ENCODE assay signal across 10 mouse cellular contexts in the genomic region with DNA sequence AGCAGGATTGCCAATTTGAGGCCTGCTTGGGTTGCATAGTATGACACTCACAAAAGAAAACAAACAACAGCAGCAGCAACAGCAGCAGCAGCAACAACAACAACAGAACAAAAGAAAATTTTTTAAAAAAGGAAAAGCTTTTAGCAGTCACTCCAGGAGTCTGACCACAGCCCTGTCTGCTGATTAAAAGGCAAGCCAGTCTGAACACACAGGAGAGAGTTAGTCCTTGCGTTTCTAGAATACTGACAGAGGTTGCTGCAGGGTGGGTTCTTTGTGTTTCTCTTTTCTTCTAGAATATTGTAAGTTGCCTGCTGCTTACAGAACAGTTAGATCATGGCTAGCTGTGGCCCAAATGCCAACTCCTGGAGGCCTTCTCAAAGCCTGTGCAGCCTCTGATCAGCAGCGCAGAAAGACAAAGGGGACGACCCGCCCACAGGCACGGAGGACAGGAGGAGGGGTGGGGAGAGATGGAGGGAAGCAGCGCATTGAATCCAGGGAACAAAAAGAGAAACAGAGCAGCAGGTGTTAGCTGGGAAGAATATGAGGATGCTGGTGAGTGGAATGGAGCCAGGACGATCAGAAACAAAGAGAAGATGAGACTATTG. TPM values are rescaled to one million over a fixed set of nuclear protein-coding genes. Genes with fewer than 3 reads are reported as not detected.
DNase-seq lines count a peak whose midpoint lies in the region; ATAC-seq and TF ChIP-seq lines count a peak whose summit lies in the region.
"Had no signal": no experiment of that assay in that cellular context is flagged by ENCODE, and none has a peak within 500 bp of the region (broad histone marks: within the 10 kb centered on the region; RNA-seq: fewer than 3 reads in every experiment).

No protein-coding gene starts in this region.

- DNase-seq in brain, adult 2 months (ENCODE audit: low read depth, low spot score): peak; percentile 39
- DNase-seq in embryo, embryonic 11 days: peak; percentile 65
- peak; percentile 76 for DNase-seq in hindbrain, embryonic 11.5 days (ENCODE audit: low spot score)
- peak; percentile 67 for DNase-seq in midbrain, postnatal 0 days (ENCODE audit: low spot score)
- no peak for DNase-seq in lung, postnatal 25 days (ENCODE audit: low spot score)
- DNase-seq in left cerebral cortex, adult 11 months (ENCODE audit: low spot score): no peak
- DNase-seq in thymus, adult 2 months: no peak
- DNase-seq: cerebellum, adult 8-10 months; liver, embryonic 13.5 days had no signal

- no peak overlapping the region for H3K4me3 ChIP-seq in hindbrain, embryonic 11.5 days (ENCODE audit: low read depth, low read length)
- no peak overlapping the region for H3K4me3 ChIP-seq in midbrain, postnatal 0 days (ENCODE audit: low read depth, low read length)
- no peak overlapping the region for H3K4me3 ChIP-seq in thymus, adult 2 months (ENCODE audit: control insufficient read depth, insufficient read depth, low read length)
- H3K4me3 ChIP-seq: liver, embryonic 13.5 days had no signal

- no peaks in the 10 kb centered on the region for H3K36me3 ChIP-seq in hindbrain, embryonic 11.5 days (ENCODE audit: control insufficient read depth, insufficient read depth, low read length)
- H3K36me3 ChIP-seq in midbrain, postnatal 0 days (ENCODE audit: insufficient read depth, low read length): no peaks in the 10 kb centered on the region
- H3K36me3 ChIP-seq in thymus, adult 2 months (ENCODE audit: control insufficient read depth, insufficient read depth, low read length): no peaks in the 10 kb centered on the region
- H3K36me3 ChIP-seq: liver, embryonic 13.5 days had no signal

- no peak for TF ChIP-seq POLR2A in thymus, adult 2 months (IDR thresholded peaks at IDR 0.05; ENCODE audit: control insufficient read depth, extremely low read depth, insufficient read depth, low read length, poor library complexity)

- 0 out of 2 replicates have a peak overlapping the region, but pooled peaks have one; percentile 1 for H3K4me2 ChIP-seq in hindbrain, embryonic 11.5 days (replicated peaks; ENCODE audit: low read depth, low read length)
- peak overlapping the region; percentile 30; the same call in 1 of the 2 replicates for H3K4me2 ChIP-seq in midbrain, postnatal 0 days (ENCODE audit: low read depth, low read length, poor library complexity, severe bottlenecking)
- H3K4me2 ChIP-seq: liver, embryonic 13.5 days had no signal

- H3K27me3 ChIP-seq in hindbrain, embryonic 11.5 days (ENCODE audit: control insufficient read depth, insufficient read depth, low read length): no peaks in the 10 kb centered on the region
- H3K27me3 ChIP-seq in midbrain, postnatal 0 days (ENCODE audit: insufficient read depth, low read length): no peaks in the 10 kb centered on the region
- H3K27me3 ChIP-seq in thymus, adult 2 months (ENCODE audit: control insufficient read depth, insufficient read depth, low read length): no peaks in the 10 kb centered on the region
- H3K27me3 ChIP-seq: liver, embryonic 13.5 days had no signal

- peak; percentile 86 for ATAC-seq in hindbrain, embryonic 11.5 days (ENCODE audit: low FRiP score)
- ATAC-seq in midbrain, postnatal 0 days (ENCODE audit: low FRiP score): peak; percentile 84
- ATAC-seq: inflammation-experienced regulatory T-cells, adult 6 months had no signal

- no peaks in the 10 kb centered on the region for H3K4me1 ChIP-seq in hindbrain, embryonic 11.5 days (replicated peaks; ENCODE audit: control insufficient read depth, insufficient read depth, low read length)
- peaks cover 5% of the 10 kb centered on the region for H3K4me1 ChIP-seq in midbrain, postnatal 0 days (ENCODE audit: insufficient read depth, low read length)
- no peaks in the 10 kb centered on the region for H3K4me1 ChIP-seq in thymus, adult 2 months (replicated peaks; ENCODE audit: control insufficient read depth, insufficient read depth, low read length)
- H3K4me1 ChIP-seq: liver, embryonic 13.5 days had no signal

- H3K27ac ChIP-seq in hindbrain, embryonic 11.5 days (ENCODE audit: low read depth, low read length): peak overlapping the region; percentile 32
- peak overlapping the region; percentile 51 for H3K27ac ChIP-seq in midbrain, postnatal 0 days (ENCODE audit: low read depth, low read length)
- no peak overlapping the region for H3K27ac ChIP-seq in thymus, adult 2 months (ENCODE audit: control insufficient read depth, insufficient read depth, low read length)
- H3K27ac ChIP-seq: liver, embryonic 13.5 days had no signal

- no peak for TF ChIP-seq CTCF in midbrain, postnatal 0 days (IDR thresholded peaks at IDR 0.05)
- no peak for TF ChIP-seq CTCF in thymus, adult 2 months (IDR thresholded peaks at IDR 0.05; ENCODE audit: borderline replicate concordance, control insufficient read depth, extremely low read depth, insufficient read depth, low read length, poor library complexity)

- no peaks in the 10 kb centered on the region for H3K9me3 ChIP-seq in hindbrain, embryonic 11.5 days (ENCODE audit: control insufficient read depth, low read length)
- H3K9me3 ChIP-seq in midbrain, postnatal 0 days (ENCODE audit: low read length): no peaks in the 10 kb centered on the region
- H3K9me3 ChIP-seq: liver, embryonic 13.5 days had no signal

- H3K9ac ChIP-seq in hindbrain, embryonic 11.5 days (ENCODE audit: low read depth, low read length): peak overlapping the region; percentile 13; the same call in 1 of the 2 replicates
- H3K9ac ChIP-seq in midbrain, postnatal 0 days (replicated peaks; ENCODE audit: low read length, poor library complexity, severe bottlenecking): 0 out of 2 replicates have a peak overlapping the region, but pooled peaks have one; percentile 29
- H3K9ac ChIP-seq: liver, embryonic 13.5 days had no signal

- 17% methylated on average over 7 of the region's 7 CpGs for WGBS in hindbrain, embryonic 11.5 days
- 4% methylated on average over 7 of the region's 7 CpGs for WGBS in midbrain, postnatal 0 days
- WGBS in thymus, adult 2 months: 88% methylated on average over 7 of the region's 7 CpGs

RNA-seq across cellular contexts. Expression of a gene that starts 55.2 kb away (rescaled TPM):
- 12.6 and 16.2 TPM in 2 replicates for polyA plus RNA-seq in hindbrain, embryonic 11.5 days (2014; fragmentation: Nextera tagmentation; extraction: Ambion mirVana)
- 13.4 and 15.1 TPM in 2 replicates for total RNA-seq in midbrain, postnatal 0 days (2014; rRNA removed)
- 2.6 and 3.4 TPM in 2 replicates for polyA plus RNA-seq in midbrain, postnatal 0 days (2015; fragmentation: Nextera tagmentation; extraction: Ambion mirVana)
- 1.5 and 1.7 TPM in 2 replicates for polyA plus RNA-seq in thymus, adult 2 months (2012; rRNA removed)

Comparison
In these comparisons a context has a peak if more than half of its experiments do, and no peak if none do; other contexts are left out.
1. DNase-seq: peak in brain, adult 2 months (single experiment), embryo, embryonic 11 days (single experiment), hindbrain, embryonic 11.5 days (single experiment) and midbrain, postnatal 0 days (single experiment); none in lung, postnatal 25 days (single experiment), left cerebral cortex, adult 11 months (single experiment) and thymus, adult 2 months (single experiment).